Mouse (Mus musculus) layer of hippocampus, adult 8-10 months (tissue): ENCODE data around the gene Pdgfa. TPM values are rescaled to one million over a fixed set of nuclear protein-coding genes. Genes with fewer than 3 reads are reported as not detected.

ENCODE experiments used
- DNase-seq, 2 experiments: peaks; one replicate each; pipeline ENCODE4 v3.0.0; 2022; ENCODE audit warnings: low spot score in 2 of 2
- total RNA-seq, 4 experiments: library from RNA; stranded (reverse); gene quantifications; 2 replicates each; pipeline ENCODE4 v1.2.4; 2022

Pdgfa gene
- total RNA-seq, 4 experiments from 2014 or later = 41.3 to 48.8 (median 46.4) TPM

DNA sequence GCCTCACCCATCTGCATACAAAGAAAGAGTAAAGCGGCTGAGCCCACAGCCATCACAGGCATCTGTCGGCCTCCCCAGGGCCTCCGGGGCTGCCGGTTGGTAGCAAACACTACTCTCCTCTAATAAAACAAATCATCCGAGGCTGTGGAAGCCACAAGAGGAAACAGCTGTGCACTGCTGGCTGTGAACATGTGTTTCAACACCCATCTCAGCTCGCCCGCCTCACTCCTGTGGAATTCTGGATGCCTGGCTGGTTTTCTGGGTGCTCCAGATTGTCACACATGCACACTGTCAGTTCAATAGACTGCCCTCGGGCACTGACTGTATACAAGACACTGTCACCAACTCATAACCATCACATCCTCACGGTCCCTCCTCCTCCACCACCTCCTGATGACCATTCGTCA lies 40.7 kb downstream of the Pdgfa start:
- no peak for DNase-seq

DNA sequence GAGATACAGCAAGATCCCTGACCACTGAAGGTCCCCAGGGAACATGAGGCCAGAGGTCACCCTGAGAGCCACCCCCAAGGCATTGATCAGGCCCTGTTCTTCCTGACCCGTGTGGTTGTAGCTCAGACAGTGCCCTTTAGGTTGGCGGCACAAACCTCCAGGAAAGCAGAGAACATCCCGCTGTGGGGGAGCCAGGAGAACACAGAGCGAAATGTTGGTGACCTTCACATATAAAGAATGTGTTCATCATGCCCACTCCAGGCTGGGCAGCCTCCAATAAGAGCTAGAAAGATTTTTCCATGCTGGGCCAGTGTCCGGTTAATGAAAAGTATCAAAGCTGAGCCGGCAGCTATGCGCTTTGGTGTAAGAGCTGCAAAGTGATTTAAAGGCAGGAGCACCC lies 43.2 kb downstream of the Pdgfa start:
- no peak for DNase-seq

DNA sequence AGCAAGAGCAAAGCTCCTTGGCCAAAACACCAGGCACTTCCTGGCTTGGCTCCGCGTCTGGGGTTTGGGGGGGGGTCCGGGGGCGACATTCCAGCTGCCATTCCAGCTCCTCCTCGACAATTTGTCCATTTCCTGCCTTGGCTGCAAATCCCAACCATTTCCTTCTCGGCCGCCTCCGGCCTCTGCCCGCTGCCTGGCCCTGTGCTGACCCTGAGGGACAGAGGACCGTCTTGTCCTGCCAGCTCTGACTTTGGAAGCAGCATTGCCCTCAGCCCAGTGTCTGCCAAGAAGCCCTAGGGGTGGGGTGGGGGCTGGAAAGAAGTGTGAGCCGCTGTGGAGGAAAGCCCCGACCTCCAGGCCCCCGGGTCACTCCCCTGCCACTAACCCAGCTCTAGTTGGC lies 44.2 kb downstream of the Pdgfa start:
- no peak for DNase-seq

DNA sequence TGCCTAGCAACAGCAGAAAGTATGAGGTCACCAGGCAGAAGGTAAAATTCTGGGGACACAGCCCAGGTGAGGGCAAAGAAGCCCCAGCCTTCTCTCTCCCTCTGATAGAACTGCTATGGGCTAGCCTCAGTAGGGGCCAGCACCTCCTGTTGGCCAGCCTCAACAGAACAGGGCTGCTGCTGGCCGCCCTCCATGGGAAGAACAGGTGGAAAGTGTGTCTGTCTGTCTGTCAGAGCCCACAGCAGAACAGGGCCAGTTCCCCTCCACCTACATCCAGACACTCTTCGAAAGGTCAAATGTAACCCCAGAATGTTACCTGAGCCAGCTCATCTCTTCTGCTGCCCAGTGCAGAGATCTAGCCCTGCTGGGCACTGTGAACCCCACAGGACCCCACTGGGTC lies 45.9 kb downstream of the Pdgfa start:
- DNase-seq = no peak

DNA sequence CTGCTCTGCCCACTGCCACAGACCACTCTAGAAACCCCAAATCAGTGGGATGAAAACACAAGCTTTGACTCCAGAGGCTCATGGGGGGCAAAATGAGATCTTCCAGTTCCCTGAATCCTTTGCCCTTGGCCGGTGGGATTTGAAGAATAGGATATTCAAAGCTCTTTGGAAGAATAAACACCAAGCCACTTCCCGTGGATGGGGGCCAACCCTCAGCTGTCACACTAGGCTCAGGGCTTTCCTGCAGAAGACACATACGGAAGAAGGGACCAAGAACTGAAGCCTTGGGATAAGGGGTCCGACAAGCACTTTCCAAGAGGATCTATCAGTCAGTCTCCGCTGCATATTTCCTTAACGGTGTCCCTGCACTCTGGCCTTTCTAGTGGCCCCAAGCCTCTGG lies 48.0 kb downstream of the Pdgfa start:
- DNase-seq = no peak

DNA sequence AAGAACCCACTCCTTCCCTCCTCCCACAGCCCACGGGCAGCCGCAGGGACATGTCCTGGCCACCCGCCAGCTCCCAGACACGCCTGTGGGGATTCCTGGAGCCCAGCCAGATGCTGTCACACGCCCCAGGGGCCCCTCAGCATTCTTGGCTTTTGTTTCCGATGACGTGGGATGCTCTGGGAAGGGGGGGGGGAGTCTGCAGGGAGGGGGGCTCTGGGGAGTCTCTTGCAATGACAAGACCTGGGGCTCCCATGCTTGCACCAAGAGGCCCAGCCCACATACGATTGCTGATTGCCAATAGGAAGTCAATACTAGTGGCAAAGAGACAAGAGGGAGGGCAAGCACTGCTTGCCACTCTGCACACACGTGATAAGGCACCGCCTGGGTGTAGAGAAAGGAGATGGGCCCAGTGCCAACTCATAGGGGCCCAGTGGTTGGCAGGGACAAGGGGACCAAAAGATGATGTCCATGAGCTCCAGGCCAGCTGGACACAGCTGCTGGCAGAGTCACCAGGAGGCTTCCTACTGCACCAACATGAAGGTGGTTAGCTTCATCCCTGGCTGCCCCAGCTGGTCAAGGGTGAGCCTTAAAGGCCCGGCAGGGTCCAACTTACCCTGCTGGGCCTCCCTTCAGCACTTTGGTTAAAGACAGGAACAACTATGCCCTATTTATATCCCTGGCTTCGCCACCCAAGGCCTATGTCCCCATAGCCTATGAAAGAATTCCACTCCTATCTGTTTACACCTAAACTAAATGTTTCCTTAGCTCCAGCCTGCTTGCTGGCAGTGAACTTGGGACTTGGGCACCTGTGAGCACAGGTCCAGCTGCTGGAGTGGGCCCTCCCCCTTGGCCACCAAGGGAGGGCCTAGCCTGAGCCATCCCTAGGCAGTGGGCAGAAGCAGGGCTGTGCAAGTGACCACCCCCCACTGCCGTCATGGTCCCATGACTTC lies 48.9 kb downstream of the Pdgfa start:
- peak in 1 of 2 experiments; percentile 21 for DNase-seq

DNA sequence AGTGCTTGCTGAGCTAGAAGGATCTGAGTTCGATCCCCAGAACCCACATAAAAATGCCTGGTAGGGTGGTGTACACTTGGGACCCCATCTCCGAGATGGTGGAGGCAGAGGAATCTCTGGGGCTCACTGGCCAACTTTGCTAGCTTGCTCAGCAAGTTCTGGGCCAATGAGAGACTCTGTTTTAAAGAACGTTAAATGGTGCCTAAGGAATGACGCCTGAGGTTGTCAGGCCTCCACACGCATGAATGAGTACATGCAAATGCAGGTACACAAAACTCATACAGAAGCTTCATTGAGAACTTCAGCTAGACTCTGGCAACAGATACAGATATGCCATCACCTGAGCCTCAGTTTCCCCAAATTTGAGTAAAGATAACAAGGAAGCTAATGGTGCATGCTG lies 49.7 kb downstream of the Pdgfa start:
- DNase-seq = no peak

DNA sequence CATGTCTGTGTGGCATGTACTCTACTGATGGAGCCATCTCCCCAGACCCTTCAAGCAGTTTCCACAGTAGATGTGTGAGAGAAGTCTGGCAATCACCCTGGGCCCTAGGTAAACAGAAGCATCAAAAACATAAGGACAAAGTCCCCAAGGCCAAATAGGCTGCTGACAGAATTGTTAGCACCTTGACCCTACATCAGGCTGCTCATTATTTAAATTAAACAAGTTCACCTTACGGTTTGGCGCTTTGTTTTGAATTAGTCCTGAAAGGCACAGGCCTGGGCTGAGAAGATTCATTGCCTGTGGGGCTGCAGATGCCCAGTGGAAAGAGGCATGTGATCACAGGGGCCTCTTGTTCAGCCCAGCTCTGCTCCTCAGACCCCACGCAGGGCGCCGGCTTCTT lies 50.2 kb downstream of the Pdgfa start:
- no peak for DNase-seq

DNA sequence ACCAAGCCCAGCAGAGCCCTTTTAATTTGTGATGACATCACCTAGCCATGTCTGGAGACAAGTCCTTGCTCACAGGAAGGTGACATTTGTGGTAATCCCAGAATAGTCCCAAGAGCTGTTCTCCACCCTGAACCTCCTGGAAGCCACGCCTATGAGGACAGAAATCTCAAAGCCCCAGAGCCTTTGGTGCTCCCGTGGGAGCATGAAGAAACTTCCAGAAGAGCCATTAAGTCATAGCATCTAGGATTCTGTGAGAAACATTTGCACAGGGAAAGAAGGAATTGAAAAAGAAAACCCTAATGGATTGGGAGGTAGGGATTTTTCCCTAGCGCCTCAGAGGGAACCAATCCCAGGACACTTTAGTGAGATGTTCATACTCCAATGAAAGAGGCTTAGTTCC lies 52.2 kb downstream of the Pdgfa start:
- no peak for DNase-seq

DNA sequence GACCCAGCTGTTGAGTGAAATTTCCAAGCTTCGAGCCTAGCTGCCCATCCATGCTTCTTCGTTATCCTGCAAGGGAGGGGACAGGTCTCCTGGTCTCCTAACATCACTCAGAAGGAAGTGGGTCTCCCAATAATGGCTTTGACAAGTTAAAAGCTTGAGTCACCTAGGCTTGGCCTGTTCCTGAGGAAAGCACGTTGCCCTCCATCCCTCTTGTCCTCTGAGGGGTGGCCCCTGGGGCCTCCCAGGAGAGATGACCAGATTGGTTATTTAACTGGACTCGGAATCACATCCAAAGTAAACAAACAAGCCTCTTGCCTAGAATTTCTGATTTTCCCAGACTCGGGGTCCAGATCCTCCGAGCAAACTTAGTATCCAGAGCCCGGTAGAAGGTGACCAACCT lies 52.6 kb downstream of the Pdgfa start:
- DNase-seq = no peak

DNA sequence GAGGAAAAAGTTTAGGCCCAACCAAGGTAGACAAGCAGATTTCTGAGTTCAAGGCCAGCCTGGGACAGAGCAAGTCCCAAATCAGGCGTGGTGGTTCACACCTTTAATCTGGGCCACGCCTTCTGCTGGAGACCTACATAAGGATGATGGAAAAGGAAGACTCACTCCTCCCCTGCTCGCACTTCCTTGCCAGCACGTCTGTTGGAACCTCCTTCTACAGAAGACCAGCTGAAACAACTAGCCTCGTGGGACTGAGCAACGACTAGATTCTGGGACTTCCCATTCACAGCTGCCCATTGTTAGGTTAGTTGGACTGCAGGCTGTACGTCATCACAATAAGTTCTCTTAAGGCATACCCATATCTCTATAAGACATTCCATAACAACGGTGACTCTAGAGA lies 55.3 kb downstream of the Pdgfa start:
- DNase-seq = no peak

DNA sequence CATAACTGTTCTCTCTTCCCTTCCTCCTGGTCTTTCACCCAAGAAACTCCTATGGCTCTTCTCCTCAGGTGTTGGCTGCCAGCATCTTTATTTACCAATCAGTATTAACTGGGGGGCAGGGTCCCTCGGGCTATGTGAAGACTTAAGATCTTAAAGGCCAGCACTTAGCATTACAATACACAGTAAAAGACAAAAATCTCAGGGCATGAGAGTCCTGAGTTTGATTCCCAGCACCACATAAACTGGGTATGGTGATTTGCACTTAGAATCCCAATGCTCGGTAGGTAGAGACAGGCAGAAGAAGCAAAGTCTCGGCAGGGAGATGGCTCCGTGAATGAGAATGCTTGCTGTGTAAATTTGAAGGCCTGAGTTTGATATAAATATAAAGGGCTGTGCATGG lies 56.6 kb downstream of the Pdgfa start:
- no peak for DNase-seq

DNA sequence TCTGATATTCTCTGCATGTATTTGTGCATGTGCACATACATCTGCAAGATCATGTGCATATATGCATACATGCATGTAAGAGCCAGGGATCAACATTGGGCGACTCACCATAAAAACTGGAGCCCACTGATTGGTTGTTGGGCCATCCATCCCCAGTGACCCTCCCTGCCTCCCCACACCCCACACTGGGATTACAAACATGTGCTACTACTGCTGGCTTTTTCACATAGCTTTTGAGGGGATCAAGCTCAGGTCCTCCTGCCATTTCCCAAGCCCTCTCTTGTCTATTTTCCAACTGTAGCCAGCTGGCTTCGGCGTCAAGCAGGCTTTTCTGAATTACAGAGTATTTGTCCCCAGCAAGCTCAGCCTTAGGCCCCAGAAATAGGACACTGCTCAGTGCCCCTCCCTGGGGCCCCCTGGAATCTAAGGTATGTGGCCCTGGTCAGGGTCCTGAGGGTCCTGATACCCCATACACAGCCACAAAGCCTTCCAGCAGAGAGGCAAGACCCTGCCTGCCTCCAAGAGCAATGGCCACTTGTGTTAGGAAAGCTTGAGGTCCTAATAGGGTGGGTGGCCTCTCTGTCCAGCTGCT lies 58.5 kb downstream of the Pdgfa start:
- no peak for DNase-seq

DNA sequence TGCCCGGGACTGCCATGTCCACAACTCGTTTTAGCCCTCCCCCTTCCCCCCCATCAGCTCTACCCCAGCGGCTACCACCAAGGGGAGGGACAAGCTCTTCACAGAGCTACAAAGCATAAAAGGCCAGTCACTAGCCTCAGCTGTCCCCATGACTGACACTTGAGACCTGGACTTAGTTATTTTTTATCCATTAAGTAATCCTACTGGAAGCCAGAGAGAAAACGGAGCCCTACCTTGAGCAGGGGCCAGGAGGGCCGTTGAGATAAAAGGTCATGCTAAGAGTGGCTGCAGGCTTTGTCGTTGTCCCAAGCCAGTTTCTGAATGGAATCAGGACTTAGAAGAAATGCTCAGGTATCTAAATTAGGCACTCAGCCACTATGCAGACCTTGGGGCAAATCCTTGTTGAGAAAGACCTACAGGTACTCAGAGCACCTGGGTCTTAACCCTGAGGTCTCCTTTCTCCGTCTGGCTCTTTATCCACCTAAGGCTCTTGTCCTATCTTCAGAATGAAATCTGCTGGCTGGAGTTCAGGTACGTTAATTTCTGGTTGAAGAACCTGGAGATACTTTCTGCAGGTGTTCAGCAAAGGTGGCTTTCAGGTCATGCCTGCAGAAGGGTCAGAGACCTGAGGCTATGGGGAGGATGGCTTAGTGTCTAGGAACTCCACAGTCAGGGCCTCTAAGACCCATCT lies 60.6 kb downstream of the Pdgfa start:
- DNase-seq = no peak

DNA sequence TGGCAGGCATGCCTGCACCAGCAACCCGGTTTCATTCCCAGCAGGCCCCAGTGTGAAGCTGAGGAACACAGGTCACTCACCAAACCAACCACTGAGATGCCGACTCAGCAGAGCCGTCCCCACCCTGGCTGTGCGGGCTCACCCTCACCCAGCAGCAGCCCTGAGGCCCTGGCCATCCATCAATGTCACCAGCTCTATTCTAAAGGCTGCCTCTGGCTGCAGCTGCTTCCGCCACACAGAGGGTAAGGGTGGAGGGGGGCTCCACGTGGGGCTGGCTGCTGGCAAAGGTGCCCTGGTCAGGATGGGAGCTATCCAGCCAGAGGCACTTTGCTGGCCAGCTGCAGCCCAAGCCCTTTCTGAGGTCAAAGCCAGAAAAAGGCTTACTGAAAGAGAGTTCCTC lies 62.6 kb downstream of the Pdgfa start:
- no peak for DNase-seq

DNA sequence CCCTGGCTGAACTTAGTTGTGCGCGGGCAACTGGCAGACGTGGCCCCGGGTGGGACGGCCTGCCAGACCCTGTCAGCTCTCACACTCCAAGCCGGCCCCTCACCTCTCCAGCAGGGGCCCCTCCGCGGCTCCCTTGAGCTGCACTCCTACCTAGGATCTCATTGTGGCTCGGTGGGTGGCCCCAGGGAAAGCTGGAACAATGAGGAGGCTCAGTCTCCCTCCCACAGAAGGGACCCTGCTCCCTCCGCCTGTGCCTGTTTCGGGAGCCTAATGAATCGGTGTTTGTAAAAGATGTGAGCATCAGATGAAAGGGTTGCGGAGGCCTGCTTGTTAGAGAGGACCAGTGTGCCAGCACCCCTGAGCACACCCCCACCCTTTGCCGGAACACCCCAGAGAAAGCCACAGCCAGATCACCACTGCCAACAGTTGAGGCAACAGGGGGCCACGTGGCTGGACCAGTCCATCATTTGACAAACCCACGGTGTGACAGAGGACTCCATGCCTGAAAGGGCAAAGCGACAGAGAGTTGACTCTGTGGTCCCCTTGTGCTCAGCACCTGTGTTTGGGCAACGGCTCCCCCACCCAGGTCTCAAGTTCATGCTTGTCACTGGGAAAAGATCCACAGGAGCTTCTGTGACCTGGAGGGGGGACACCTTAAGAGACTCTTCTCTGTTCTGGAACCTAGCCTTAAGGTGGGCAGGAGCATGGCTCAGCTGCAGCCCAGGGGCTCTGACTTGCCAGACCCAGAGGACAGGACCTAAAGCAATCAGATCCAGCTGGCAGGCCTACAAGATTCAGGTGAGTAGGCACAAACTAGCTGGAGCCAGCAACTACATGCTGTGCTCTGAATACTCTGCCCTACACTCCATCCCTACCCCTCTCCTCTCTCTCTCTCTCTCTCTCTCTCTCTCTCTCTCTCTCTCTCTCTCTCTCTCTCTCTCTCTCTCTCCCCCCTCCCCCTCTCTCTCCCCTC lies 64.4 kb downstream of the Pdgfa start:
- no peak for DNase-seq

DNA sequence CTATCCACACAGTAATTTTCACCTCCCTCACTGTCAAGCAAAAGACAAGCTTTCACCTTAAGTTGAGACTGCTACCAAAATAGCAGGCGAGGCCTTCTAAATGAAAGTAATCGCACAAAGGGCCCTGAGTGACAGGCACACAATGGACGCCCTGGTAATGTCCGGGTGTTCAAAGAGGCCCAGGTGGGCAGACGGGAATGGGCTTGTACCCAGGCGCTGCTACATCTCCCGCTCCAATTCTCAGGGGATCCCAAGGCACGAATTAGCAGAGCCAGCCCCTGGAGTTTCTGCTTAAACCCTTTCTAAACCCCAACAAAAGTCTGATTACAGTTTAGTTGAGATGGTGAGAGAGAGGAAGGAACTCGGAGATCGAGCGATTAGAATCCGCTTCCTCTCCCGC lies 65.3 kb downstream of the Pdgfa start:
- DNase-seq = no peak

DNA sequence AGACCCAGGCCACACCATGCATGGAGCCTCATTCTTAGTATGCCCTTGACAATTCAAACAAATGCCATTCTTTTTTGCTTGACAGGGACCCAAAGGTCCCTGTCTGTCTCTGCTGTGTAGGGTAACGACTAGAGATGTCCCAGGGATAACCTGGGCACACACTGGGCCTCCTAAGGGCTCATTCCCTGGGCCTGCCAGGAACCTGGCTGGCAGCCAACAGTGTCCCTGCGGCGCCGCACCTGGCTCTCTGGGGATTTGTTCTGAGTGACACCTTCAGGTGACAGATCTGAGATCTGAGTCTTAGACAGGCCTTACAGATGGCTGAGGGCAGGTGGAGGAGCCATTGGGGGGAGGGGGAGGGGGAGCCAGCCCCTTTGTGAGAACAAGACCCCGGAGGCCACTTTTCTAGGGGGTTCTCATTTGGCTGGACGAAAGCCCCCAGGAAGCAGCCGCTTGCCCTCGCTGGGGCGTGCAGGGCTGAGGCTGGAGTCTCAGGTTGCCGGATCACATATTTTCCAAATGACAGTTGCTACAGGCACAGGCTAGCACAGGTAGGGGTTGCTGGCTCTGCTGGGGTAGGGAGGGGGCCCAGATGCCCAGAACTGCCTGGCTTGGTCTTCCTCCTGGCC lies 67.2 kb downstream of the Pdgfa start:
- DNase-seq = no peak
